Mouse (Mus musculus) right cerebral cortex, postnatal 10 days (tissue): Measurements from ENCODE around the gene Zfp597.

Source experiments
- DNase-seq, 2 experiments: peaks; one replicate each; pipeline ENCODE4 v3.0.0; 2021; ENCODE audit warnings: low spot score in 2 of 2

Gene Zfp597

GRCm38 (mm10) chr16:3884201-3885064 lies at the start of gene Zfp597, which contains the start of gene Gm20695:
Gene Zfp597, minus strand, starts transcription at chr16:3884561.
Gene Gm20695, plus strand, starts transcription at chr16:3884648.
- DNase-seq = peak; percentile 95 to 96

GRCm38 (mm10) chr16:3934091-3934490 lies 49.7 kb upstream of the Zfp597 start:
- DNase-seq = no peak

- DNase-seq = no peak
Measured at GRCm38 (mm10) chr16:3933536-3933935, 49.2 kb upstream of the Zfp597 start.

GRCm38 (mm10) chr16:3929151-3929550 lies 44.8 kb upstream of the Zfp597 start:
- DNase-seq = no peak

GRCm38 (mm10) chr16:3928582-3928981 lies 44.2 kb upstream of the Zfp597 start:
- DNase-seq = no peak

GRCm38 (mm10) chr16:3923966-3924365 lies 39.6 kb upstream of the Zfp597 start:
- no peak for DNase-seq

- no peak for DNase-seq
Measured at GRCm38 (mm10) chr16:3923515-3923914, 39.2 kb upstream of the Zfp597 start.

- no peak for DNase-seq
Measured at GRCm38 (mm10) chr16:3920756-3921155, 36.4 kb upstream of the Zfp597 start.

- DNase-seq = no peak
Measured at GRCm38 (mm10) chr16:3909118-3909517, 24.8 kb upstream of the Zfp597 start.

- DNase-seq = peak; percentile 96 to 97
Measured at GRCm38 (mm10) chr16:3908537-3909111, 24.3 kb upstream of the Zfp597 start, which contains the start of the genes 1700037C18Rik and Cluap1. Gene 1700037C18Rik, minus strand, starts transcription at chr16:3908689. Gene Cluap1, plus strand, starts transcription at chr16:3908801.

- no peak for DNase-seq
Measured at GRCm38 (mm10) chr16:3907471-3907870, 23.1 kb upstream of the Zfp597 start.

- no peak for DNase-seq
Measured at GRCm38 (mm10) chr16:3896553-3896952, 12.2 kb upstream of the Zfp597 start.

GRCm38 (mm10) chr16:3896046-3896445 lies 11.7 kb upstream of the Zfp597 start:
- DNase-seq = no peak

GRCm38 (mm10) chr16:3895173-3895792 lies 10.9 kb upstream of the Zfp597 start:
- DNase-seq = no peak

GRCm38 (mm10) chr16:3893739-3894138 lies 9.4 kb upstream of the Zfp597 start:
- no peak for DNase-seq

GRCm38 (mm10) chr16:3891621-3892295 lies 7.4 kb upstream of the Zfp597 start:
- no peak for DNase-seq

GRCm38 (mm10) chr16:3885065-3885670 lies 807 bp upstream of the Zfp597 start:
- DNase-seq = no peak

GRCm38 (mm10) chr16:3876346-3876745 lies 8.0 kb downstream of the Zfp597 start:
- DNase-seq = no peak

GRCm38 (mm10) chr16:3872216-3873047 lies 11.9 kb downstream of the Zfp597 start, which contains the start of gene Naa60:
Gene Naa60, plus strand, starts transcription at chr16:3872375.
- DNase-seq = peak; percentile 95 to 96

- DNase-seq = no peak
Measured at GRCm38 (mm10) chr16:3871815-3872214, 12.5 kb downstream of the Zfp597 start.
